Mouse (Mus musculus): ENCODE results near the gene Lamc2. TPM values are rescaled to one million over a fixed set of nuclear protein-coding genes. Genes with fewer than 3 reads are reported as not detected.

Gene Lamc2
- polyA plus RNA-seq, 1 experiment, result not detected

DNA sequence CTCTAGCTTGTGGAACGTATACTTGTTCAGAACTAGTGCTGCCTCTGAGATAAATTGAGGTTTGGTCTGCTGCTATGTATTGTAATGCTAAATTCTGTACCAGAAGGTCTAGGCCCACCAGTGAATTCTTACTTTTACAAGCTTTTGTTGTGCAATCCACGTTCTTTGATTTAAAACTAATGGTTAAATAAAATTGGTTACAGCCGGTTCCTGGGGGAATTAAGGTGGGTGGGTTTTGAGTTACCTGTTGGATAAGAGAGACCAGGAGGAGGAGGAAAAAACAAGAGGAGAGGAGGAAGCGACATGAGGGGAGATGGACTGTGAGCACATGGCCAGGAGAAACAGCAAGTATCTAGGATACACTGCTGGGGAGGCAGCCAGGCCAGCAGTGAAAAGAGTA lies 30.3 kb upstream of the Lamc2 start:
- no peak for TF ChIP-seq POLR2A (IDR thresholded peaks at IDR 0.05; ENCODE audit: borderline replicate concordance, control insufficient read depth, low read depth, low read length)
- no peak for TF ChIP-seq CTCF (IDR thresholded peaks at IDR 0.05; ENCODE audit: control insufficient read depth, insufficient read depth, low read length)
- Histone ChIP-seq H3K27ac (ENCODE audit: control insufficient read depth, insufficient read depth, low read depth, low read length, poor library complexity) (no peak overlapping the region), H3K4me1 (ENCODE audit: control insufficient read depth, insufficient read depth, low read length) (no peaks in the 10 kb centered on the region), H3K4me3 (replicated peaks; ENCODE audit: control insufficient read depth, low read depth, low read length) (no peak overlapping the region)
- WGBS, result 85% methylated on average over 4 of the region's 4 CpGs

DNA sequence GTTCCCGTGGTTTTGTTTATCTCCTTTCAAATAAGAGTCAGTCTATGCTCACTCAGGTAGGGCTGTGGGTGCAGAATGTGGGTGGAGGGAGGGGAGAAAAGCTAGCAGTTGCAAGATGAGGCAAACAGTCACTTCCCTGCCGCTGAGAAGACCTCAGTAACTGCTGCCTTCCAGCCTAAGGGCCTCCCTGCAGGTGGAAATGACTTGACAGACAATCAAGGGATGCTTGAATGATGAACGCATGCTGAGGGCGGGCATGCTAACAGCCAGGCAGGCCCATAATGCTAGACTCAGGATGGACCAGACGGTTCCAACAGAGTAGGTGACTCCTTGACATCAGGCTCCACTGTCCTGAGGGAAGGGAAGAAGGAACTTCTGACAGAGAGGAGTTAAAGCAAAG lies 29.4 kb upstream of the Lamc2 start:
- TF ChIP-seq POLR2A (IDR thresholded peaks at IDR 0.05; ENCODE audit: borderline replicate concordance, control insufficient read depth, low read depth, low read length), result no peak
- no peak for TF ChIP-seq CTCF (IDR thresholded peaks at IDR 0.05; ENCODE audit: control insufficient read depth, insufficient read depth, low read length)
- H3K4me1 ChIP-seq (ENCODE audit: control insufficient read depth, insufficient read depth, low read length), result no peaks in the 10 kb centered on the region
- 78% methylated on average over 5 of the region's 5 CpGs for WGBS
- H3K4me3 ChIP-seq (replicated peaks; ENCODE audit: control insufficient read depth, low read depth, low read length), result no peak overlapping the region
- H3K27ac ChIP-seq (ENCODE audit: control insufficient read depth, insufficient read depth, low read depth, low read length, poor library complexity), result no peak overlapping the region

GRCm38 (mm10) chr1:153210992-153211391 lies 24.7 kb upstream of the Lamc2 start:
- no peak overlapping the region for H3K4me3 ChIP-seq (replicated peaks; ENCODE audit: control insufficient read depth, low read depth, low read length)
- H3K27ac ChIP-seq (ENCODE audit: control insufficient read depth, insufficient read depth, low read depth, low read length, poor library complexity), result no peak overlapping the region
- TF ChIP-seq POLR2A (IDR thresholded peaks at IDR 0.05; ENCODE audit: borderline replicate concordance, control insufficient read depth, low read depth, low read length) (no peak), CTCF (IDR thresholded peaks at IDR 0.05; ENCODE audit: control insufficient read depth, insufficient read depth, low read length) (no peak)
- no peaks in the 10 kb centered on the region for H3K4me1 ChIP-seq (ENCODE audit: control insufficient read depth, insufficient read depth, low read length)
- WGBS, result 73% methylated on average over 4 of the region's 4 CpGs

GRCm38 (mm10) chr1:153210198-153210597 lies 24.0 kb upstream of the Lamc2 start:
- Histone ChIP-seq H3K4me1 (ENCODE audit: control insufficient read depth, insufficient read depth, low read length) (no peaks in the 10 kb centered on the region), H3K27ac (ENCODE audit: control insufficient read depth, insufficient read depth, low read depth, low read length, poor library complexity) (no peak overlapping the region), H3K4me3 (replicated peaks; ENCODE audit: control insufficient read depth, low read depth, low read length) (no peak overlapping the region)
- no peak for TF ChIP-seq POLR2A (IDR thresholded peaks at IDR 0.05; ENCODE audit: borderline replicate concordance, control insufficient read depth, low read depth, low read length)
- no peak for TF ChIP-seq CTCF (IDR thresholded peaks at IDR 0.05; ENCODE audit: control insufficient read depth, insufficient read depth, low read length)
- 69% methylated on average over 2 of the region's 2 CpGs for WGBS

GRCm38 (mm10) chr1:153202195-153202594 lies 15.9 kb upstream of the Lamc2 start:
- 87% methylated on average over 8 of the region's 8 CpGs for WGBS
- TF ChIP-seq POLR2A (IDR thresholded peaks at IDR 0.05; ENCODE audit: borderline replicate concordance, control insufficient read depth, low read depth, low read length) (no peak), CTCF (IDR thresholded peaks at IDR 0.05; ENCODE audit: control insufficient read depth, insufficient read depth, low read length) (no peak)
- Histone ChIP-seq H3K4me1 (ENCODE audit: control insufficient read depth, insufficient read depth, low read length) (no peaks in the 10 kb centered on the region; the same call in 1 of the 2 replicates), H3K27ac (ENCODE audit: control insufficient read depth, insufficient read depth, low read depth, low read length, poor library complexity) (no peak overlapping the region), H3K4me3 (replicated peaks; ENCODE audit: control insufficient read depth, low read depth, low read length) (no peak overlapping the region)

GRCm38 (mm10) chr1:153201448-153201847 lies 15.2 kb upstream of the Lamc2 start:
- 64% methylated on average over 14 of the region's 14 CpGs for WGBS
- H3K4me1 ChIP-seq (ENCODE audit: control insufficient read depth, insufficient read depth, low read length), result no peaks in the 10 kb centered on the region; the same call in 1 of the 2 replicates
- no peak overlapping the region for H3K27ac ChIP-seq (ENCODE audit: control insufficient read depth, insufficient read depth, low read depth, low read length, poor library complexity)
- no peak overlapping the region for H3K4me3 ChIP-seq (replicated peaks; ENCODE audit: control insufficient read depth, low read depth, low read length)
- TF ChIP-seq POLR2A (IDR thresholded peaks at IDR 0.05; ENCODE audit: borderline replicate concordance, control insufficient read depth, low read depth, low read length) (no peak), CTCF (IDR thresholded peaks at IDR 0.05; ENCODE audit: control insufficient read depth, insufficient read depth, low read length) (no peak)

- H3K27ac ChIP-seq (ENCODE audit: control insufficient read depth, insufficient read depth, low read depth, low read length, poor library complexity), result no peak overlapping the region
- WGBS, result 1% methylated on average over 3 of the region's 3 CpGs
- no peak overlapping the region for H3K4me3 ChIP-seq (replicated peaks; ENCODE audit: control insufficient read depth, low read depth, low read length)
- TF ChIP-seq POLR2A (IDR thresholded peaks at IDR 0.05; ENCODE audit: borderline replicate concordance, control insufficient read depth, low read depth, low read length) (no peak), CTCF (IDR thresholded peaks at IDR 0.05; ENCODE audit: control insufficient read depth, insufficient read depth, low read length) (no peak)
- H3K4me1 ChIP-seq (ENCODE audit: control insufficient read depth, insufficient read depth, low read length), result no peaks in the 10 kb centered on the region; the same call in 1 of the 2 replicates
Measured at GRCm38 (mm10) chr1:153197316-153197850, 11.1 kb upstream of the Lamc2 start.

DNA sequence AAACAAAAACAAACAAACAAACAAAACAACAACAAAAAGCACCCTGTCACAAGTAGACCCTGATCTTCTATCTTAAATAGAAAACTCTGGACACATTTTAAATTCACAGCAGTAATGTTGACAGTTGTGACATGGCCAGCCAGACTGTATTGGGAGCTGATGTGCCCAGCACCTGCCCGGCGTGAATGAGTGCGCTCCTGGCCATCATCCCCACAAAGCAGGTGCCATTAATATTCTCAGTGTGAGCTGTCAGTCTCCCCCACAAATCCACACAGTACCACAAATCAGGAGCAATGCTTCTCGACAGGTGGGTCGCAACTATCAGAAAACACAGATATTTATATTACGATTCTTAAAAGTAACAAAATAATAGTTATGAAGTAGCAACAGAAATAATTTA lies 6.7 kb upstream of the Lamc2 start:
- no peak overlapping the region for H3K4me3 ChIP-seq (replicated peaks; ENCODE audit: control insufficient read depth, low read depth, low read length)

DNA sequence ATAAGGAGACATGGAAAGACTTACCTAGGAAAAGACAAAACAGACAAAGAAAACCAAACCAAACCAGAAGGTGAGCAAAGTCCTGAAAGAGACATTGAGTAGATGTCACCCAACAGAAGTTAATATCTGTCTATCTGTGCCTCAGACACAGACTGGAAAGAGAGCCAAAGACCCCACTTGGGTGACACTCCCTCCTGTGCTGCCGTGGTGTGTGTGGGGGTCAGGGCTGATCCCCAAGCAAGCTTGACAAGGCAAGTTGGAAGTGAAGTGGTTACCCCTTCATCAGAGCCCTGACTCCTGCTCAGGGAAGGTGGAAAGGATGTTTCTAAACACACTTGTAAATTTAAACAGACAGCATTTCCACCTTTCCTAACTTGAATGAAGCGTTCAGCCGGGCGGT lies 6.1 kb upstream of the Lamc2 start:
- no peak for TF ChIP-seq CTCF (IDR thresholded peaks at IDR 0.05; ENCODE audit: control insufficient read depth, insufficient read depth, low read length)
- no peak for TF ChIP-seq POLR2A (IDR thresholded peaks at IDR 0.05; ENCODE audit: borderline replicate concordance, control insufficient read depth, low read depth, low read length)
- no peak overlapping the region for H3K4me3 ChIP-seq (replicated peaks; ENCODE audit: control insufficient read depth, low read depth, low read length)
- H3K4me1 ChIP-seq (ENCODE audit: control insufficient read depth, insufficient read depth, low read length), result no peaks in the 10 kb centered on the region; the same call in 1 of the 2 replicates
- no peak overlapping the region for H3K27ac ChIP-seq (ENCODE audit: control insufficient read depth, insufficient read depth, low read depth, low read length, poor library complexity)
- 82% methylated on average over 4 of the region's 4 CpGs for WGBS

More for the DNA sequence above, 6.7 kb upstream of the Lamc2 start:
- no peaks in the 10 kb centered on the region; the same call in 1 of the 2 replicates for H3K4me1 ChIP-seq (ENCODE audit: control insufficient read depth, insufficient read depth, low read length)
- no peak overlapping the region for H3K27ac ChIP-seq (ENCODE audit: control insufficient read depth, insufficient read depth, low read depth, low read length, poor library complexity)
- no peak for TF ChIP-seq POLR2A (IDR thresholded peaks at IDR 0.05; ENCODE audit: borderline replicate concordance, control insufficient read depth, low read depth, low read length)
- no peak for TF ChIP-seq CTCF (IDR thresholded peaks at IDR 0.05; ENCODE audit: control insufficient read depth, insufficient read depth, low read length)
- WGBS, result 91% methylated on average over 6 of the region's 6 CpGs
